9 mouse cellular contexts compared by ENCODE assay signal in genomic region chr7:51621694-51622145, GRCm38 (mm10). TPM values are rescaled to one million over a fixed set of nuclear protein-coding genes. Genes with fewer than 3 reads are reported as not detected.
DNase-seq lines count a peak whose midpoint lies in the region; ATAC-seq lines count a peak whose summit lies in the region.
"Had no signal": no experiment of that assay in that cellular context is flagged by ENCODE, and none has a peak within 500 bp of the region (broad histone marks: within the 10 kb centered on the region; RNA-seq: fewer than 3 reads in every experiment).

TSS of gene Slc17a6 (plus strand) at chr7:51622006.

- ATAC-seq in embryonic facial prominence, embryonic 13.5 days (ENCODE audit: insufficient number of reproducible peaks, insufficient read depth, low FRiP score, low TSS enrichment, low read depth) = 0 out of 2 replicates have a peak, but pooled peaks have one; percentile 32

- H3K27ac ChIP-seq in embryonic facial prominence, embryonic 13.5 days = no peak within 1 kb of the TSS
- H3K27ac ChIP-seq: liver, embryonic 14.5 days had no signal

- no peak within 1 kb of the TSS for H3K4me3 ChIP-seq in embryonic facial prominence, embryonic 13.5 days

- H3K9ac ChIP-seq in embryonic facial prominence, embryonic 13.5 days = no peak within 1 kb of the TSS
- H3K9ac ChIP-seq: liver, embryonic 14.5 days had no signal

- 0 out of 2 replicates have a peak, but pooled peaks cover 4% of the 10 kb centered on the region for H3K4me1 ChIP-seq in embryonic facial prominence, embryonic 13.5 days

- no peak within 1 kb of the TSS for H3K4me2 ChIP-seq in embryonic facial prominence, embryonic 13.5 days

- peak; percentile 80 for DNase-seq in heart, adult 11 months
- DNase-seq in heart, postnatal 25 days (ENCODE audit: low spot score) = no peak
- DNase-seq in brain, adult 2 months (ENCODE audit: low read depth, low spot score) = peak; percentile 54
- peak; percentile 1 to 4 for DNase-seq in heart, adult 9 months (ENCODE audit: low spot score in 2 of 2)
- DNase-seq in kidney, postnatal 25 days = peak; percentile 62 to 64
- peak; percentile 63 for DNase-seq in lung, postnatal 10 days
- DNase-seq in retina, postnatal 1 day = peak; percentile 79

- WGBS in embryonic facial prominence, embryonic 13.5 days = under 1% methylated on average over 23 of the region's 23 CpGs

- peaks cover 65% of the 10 kb centered on the region for H3K27me3 ChIP-seq in embryonic facial prominence, embryonic 13.5 days

- no peaks in the 10 kb centered on the region for H3K9me3 ChIP-seq in embryonic facial prominence, embryonic 13.5 days

- H3K36me3 ChIP-seq in embryonic facial prominence, embryonic 13.5 days = no peaks in the 10 kb centered on the region

- intact Hi-C loops in heart, postnatal 25 days (cut with DNase I) = no loop called here

RNA-seq across cellular contexts. Expression of gene Slc17a6, which starts in this region (rescaled TPM):
- total RNA-seq in heart, postnatal 25 days (2021) = not detected
- 1.2 and 1.6 TPM in 2 replicates for polyA plus RNA-seq in embryonic facial prominence, embryonic 13.5 days (2015; fragmentation: Nextera tagmentation; extraction: Ambion mirVana)
- polyA plus RNA-seq: liver, embryonic 14.5 days had no signal
